Mouse (Mus musculus) CH12.LX (cell line): ENCODE results near the gene Xrcc4. TPM values are rescaled to one million over a fixed set of nuclear protein-coding genes. Genes with fewer than 3 reads are reported as not detected.

Experiments used
- DNase-seq: peaks from one replicate; pipeline ENCODE4 v3.0.0-alpha.2; 2013; ENCODE audit errors: extremely low read depth
- H3K27ac ChIP-seq: 2 replicates; pipeline ENCODE4 v1.5.1; 2012; ENCODE audit warnings: low read depth, mild to moderate bottlenecking, control low read depth, moderate library complexity; ENCODE audit not compliant: insufficient read depth
- H3K27me3 ChIP-seq: replicated peaks from 2 replicates; pipeline ENCODE3; 2012; ENCODE audit warnings: inconsistent platforms
- H3K36me3 ChIP-seq, 2 experiments: replicated peaks in 1 of 2; 2 replicates each; pipeline versions ENCODE3 to v1.6.1; 2012; ENCODE audit warnings: inconsistent platforms in 1 of 2, low read length in 1 of 2, mild to moderate bottlenecking in 1 of 2, mixed read lengths in 1 of 2, moderate library complexity in 1 of 2; ENCODE audit not compliant: control insufficient read depth in 1 of 2, insufficient read depth in 1 of 2
- H3K4me1 ChIP-seq, 2 experiments: 2 replicates each; pipeline ENCODE4 v1.6.1; 2012; ENCODE audit warnings: inconsistent platforms in 1 of 2, moderate library complexity in 1 of 2; ENCODE audit not compliant: insufficient read depth in 2 of 2, control insufficient read depth in 1 of 2
- H3K4me2 ChIP-seq: 2 replicates; pipeline ENCODE4 v1.6.1; 2012; ENCODE audit warnings: low read depth, mild to moderate bottlenecking, control low read depth; ENCODE audit not compliant: poor library complexity, insufficient read depth, severe bottlenecking
- H3K4me3 ChIP-seq, 3 experiments: fragments of 150-350 bp in 1 of 3; sonication (generic) in 1 of 3; replicated peaks in 1 of 3; 2 replicates each; pipeline versions ENCODE3 to v1.5.1; 2011 to 2012; ENCODE audit warnings: low read depth in 2 of 3, low read length in 2 of 3, mild to moderate bottlenecking in 2 of 3, moderate library complexity in 2 of 3, control low read depth in 1 of 3, improper control_type of control experiment in 1 of 3, inconsistent platforms in 1 of 3, mixed read lengths in 1 of 3; ENCODE audit not compliant: poor library complexity in 1 of 3
- H3K79me2 ChIP-seq: replicated peaks from 2 replicates; pipeline ENCODE4 v1.6.1; 2012; ENCODE audit warnings: mild to moderate bottlenecking, moderate library complexity; ENCODE audit not compliant: control insufficient read depth, poor library complexity, insufficient read depth, severe bottlenecking; ENCODE audit errors: extremely low read depth
- H3K9ac ChIP-seq: 2 replicates; pipeline ENCODE4 v1.6.1; 2012; ENCODE audit warnings: low read depth, mild to moderate bottlenecking, control low read depth, moderate library complexity; ENCODE audit not compliant: insufficient read depth
- H3K9me3 ChIP-seq: replicated peaks from 2 replicates; pipeline ENCODE3; 2012; ENCODE audit warnings: low read length, inconsistent platforms, mixed read lengths
- CHD2 ChIP-seq: IDR thresholded peaks from 2 replicates; pipeline ENCODE4 v1.6.1; 2011; ENCODE audit warnings: low read length, improper control_type of control experiment
- E2F4 ChIP-seq: IDR thresholded peaks from 2 replicates; pipeline ENCODE4 v1.6.1; 2011; ENCODE audit warnings: low read depth, low read length, improper control_type of control experiment; ENCODE audit not compliant: insufficient replicate concordance
- ELF1 ChIP-seq: IDR thresholded peaks from 2 replicates; pipeline ENCODE4 v1.6.1; 2014; ENCODE audit warnings: low read depth, mild to moderate bottlenecking, inconsistent platforms, low read length, improper control_type of control experiment
- EP300 ChIP-seq: IDR thresholded peaks from 2 replicates; pipeline ENCODE4 v1.6.1; 2011; ENCODE audit warnings: low read length, improper control_type of control experiment
- ETS1 ChIP-seq: conservative IDR thresholded peaks from 2 replicates; pipeline ENCODE4 v1.6.1; 2012; ENCODE audit warnings: low read depth, mild to moderate bottlenecking, inconsistent platforms, low read length, improper control_type of control experiment, moderate library complexity
- GABPA ChIP-seq: IDR thresholded peaks from 2 replicates; pipeline ENCODE4 v1.6.1; 2012; ENCODE audit warnings: low read depth, low read length, improper control_type of control experiment, inconsistent platforms; ENCODE audit not compliant: insufficient replicate concordance
- HCFC1 ChIP-seq: IDR thresholded peaks from 2 replicates; pipeline ENCODE4 v1.6.1; 2012; ENCODE audit warnings: low read depth, mild to moderate bottlenecking, inconsistent platforms, low read length, improper control_type of control experiment
- MAX ChIP-seq: IDR thresholded peaks from 2 replicates; pipeline ENCODE4 v1.6.1; 2011; ENCODE audit warnings: low read length, improper control_type of control experiment
- MXI1 ChIP-seq: IDR thresholded peaks from 2 replicates; pipeline ENCODE4 v1.6.1; 2011; ENCODE audit warnings: mild to moderate bottlenecking, low read depth, low read length, improper control_type of control experiment
- NELFE ChIP-seq: IDR thresholded peaks from 2 replicates; pipeline ENCODE4 v1.6.1; 2011; ENCODE audit warnings: low read depth, low read length, improper control_type of control experiment
- POLR2A ChIP-seq: IDR thresholded peaks from 2 replicates; pipeline ENCODE4 v1.6.1; 2011; ENCODE audit warnings: low read depth, mild to moderate bottlenecking, improper control_type of control experiment, low read length
- RAD21 ChIP-seq: IDR thresholded peaks from 2 replicates; pipeline ENCODE4 v1.6.1; 2011; ENCODE audit warnings: low read depth, mild to moderate bottlenecking, low read length, improper control_type of control experiment, moderate library complexity
- SIN3A ChIP-seq: IDR thresholded peaks from 2 replicates; pipeline ENCODE4 v1.6.1; 2012; ENCODE audit warnings: low read length, improper control_type of control experiment, inconsistent platforms
- SMC3 ChIP-seq: IDR thresholded peaks from 2 replicates; pipeline ENCODE4 v1.6.1; 2011; ENCODE audit warnings: low read depth, low read length, improper control_type of control experiment
- TCF12 ChIP-seq: IDR thresholded peaks from 2 replicates; pipeline ENCODE4 v1.6.1; 2014; ENCODE audit warnings: low read depth, mild to moderate bottlenecking, inconsistent platforms, low read length, improper control_type of control experiment
- UBTF ChIP-seq: IDR thresholded peaks from 2 replicates; pipeline ENCODE4 v1.6.1; 2012; ENCODE audit warnings: low read depth, mild to moderate bottlenecking, inconsistent platforms, low read length, improper control_type of control experiment, moderate library complexity
- USF1 ChIP-seq: IDR thresholded peaks from 2 replicates; pipeline ENCODE4 v1.6.1; 2014; ENCODE audit warnings: low read depth, mild to moderate bottlenecking, inconsistent platforms, low read length, improper control_type of control experiment
- USF2 ChIP-seq: conservative IDR thresholded peaks from 2 replicates; pipeline ENCODE4 v1.6.1; 2011; ENCODE audit warnings: low read depth, low read length, improper control_type of control experiment
- ZC3H11A ChIP-seq: IDR thresholded peaks from 2 replicates; pipeline ENCODE4 v1.6.1; 2012; ENCODE audit warnings: low read depth, mild to moderate bottlenecking, inconsistent platforms, low read length, improper control_type of control experiment
- ZKSCAN1 ChIP-seq: IDR thresholded peaks from 2 replicates; pipeline ENCODE4 v1.6.1; 2012; ENCODE audit warnings: low read depth, inconsistent platforms, low read length, improper control_type of control experiment, borderline replicate concordance
- ZMIZ1 ChIP-seq: IDR thresholded peaks from 2 replicates; pipeline ENCODE4 v1.6.1; 2012; ENCODE audit warnings: low read depth, mild to moderate bottlenecking, inconsistent platforms, low read length, improper control_type of control experiment
- ZNF384 ChIP-seq: IDR thresholded peaks from 2 replicates; pipeline ENCODE4 v1.6.1; 2012; ENCODE audit warnings: low read depth, low read length, improper control_type of control experiment, inconsistent platforms
- dilution Hi-C: fragments of 300-500 bp; cut with MboI; formaldehyde crosslinking; loops from 2 replicates; pipeline ENCODE4 v1.14.3; 2020; ENCODE audit warnings: low sequenced_read_pairs; ENCODE audit not compliant: extremely low pct_unique_long_range_greater_than_20kb, extremely low pct_ligation_motif_present
- in situ Hi-C: fragments of 300-500 bp; cut with MboI; formaldehyde crosslinking; loops from 3 replicates; pipeline ENCODE4 v1.14.3; 2019; ENCODE audit warnings: low sequenced_read_pairs, low pct_ligation_motif_present, low pct_unique_long_range_greater_than_20kb, mixed read lengths
- polyA plus RNA-seq: library from polyadenylated mRNA; unstranded; fragments of >175 nt; gene quantifications from 2 replicates; pipeline ENCODE4 v1.2.1, GENCODE M21; 2012; ENCODE audit warnings: low read depth; ENCODE audit not compliant: insufficient read length
- total RNA-seq, 2 experiments: library from RNA; depleted of rRNA; stranded (reverse); fragments of 300-350 nt in 1 of 2; fragments of >200 nt in 1 of 2; gene quantifications; 2 replicates each; pipeline ENCODE4 v1.2.3; 2012 to 2014

Xrcc4 gene
- total and polyA plus RNA-seq, 3 experiments, result 6.2 to 19.6 (median 10.0) TPM

- H3K9ac ChIP-seq, result no peak overlapping the region
- no peak overlapping the region for H3K27ac ChIP-seq
- no peaks in the 10 kb centered on the region for H3K4me1 ChIP-seq
- H3K4me2 ChIP-seq, result no peak overlapping the region
- H3K27me3 ChIP-seq, result no peaks in the 10 kb centered on the region
- DNase-seq, result no peak
- no peak overlapping the region for H3K4me3 ChIP-seq
- no peaks in the 10 kb centered on the region for H3K9me3 ChIP-seq
- TF ChIP-seq USF1 (no peak), NELFE (no peak), ZKSCAN1 (no peak), ZMIZ1 (no peak), USF2 (no peak), GABPA (no peak), UBTF (no peak), CHD2 (no peak), SMC3 (no peak), RAD21 (no peak)
- in situ Hi-C loops (loop anchor here (25.0 kb wide), 1 partner anchor 271 kb away; no protein-coding TSS in a partner anchor), dilution Hi-C loops (no loop called here)
- H3K36me3 ChIP-seq, result no peaks in the 10 kb centered on the region
- no peaks in the 10 kb centered on the region for H3K79me2 ChIP-seq
Observed at GRCm38 (mm10) chr13:89791475-89791874, 297.9 kb downstream of the Xrcc4 start.

- Histone ChIP-seq H3K4me3 (no peak overlapping the region), H3K9me3 (no peaks in the 10 kb centered on the region), H3K27me3 (no peaks in the 10 kb centered on the region), H3K79me2 (no peaks in the 10 kb centered on the region), H3K4me2 (no peak overlapping the region), H3K9ac (no peak overlapping the region), H3K27ac (no peak overlapping the region), H3K36me3 (no peaks in the 10 kb centered on the region), H3K4me1 (peaks cover 0 to 5% of the 10 kb centered on the region in 2 experiments; a peak in 1 of 4 replicates)
- dilution Hi-C loops, result no loop called here
- DNase-seq, result no peak
- in situ Hi-C loops, result loop anchor here (25.0 kb wide), 1 partner anchor 279 kb away; no protein-coding TSS in a partner anchor
- no peak for TF ChIP-seq NELFE
- no peak for TF ChIP-seq MXI1
- no peak for TF ChIP-seq SIN3A
- TF ChIP-seq GABPA, result no peak
- TF ChIP-seq EP300, result no peak
- TF ChIP-seq ELF1, result no peak
- no peak for TF ChIP-seq TCF12
- TF ChIP-seq HCFC1, result no peak
- no peak for TF ChIP-seq SMC3
- no peak for TF ChIP-seq MAX
- no peak for TF ChIP-seq ZC3H11A
- no peak for TF ChIP-seq ETS1
- no peak for TF ChIP-seq ZNF384
- TF ChIP-seq POLR2A, result no peak
- TF ChIP-seq E2F4, result no peak
- no peak for TF ChIP-seq ZKSCAN1
- no peak for TF ChIP-seq RAD21
- TF ChIP-seq USF2, result no peak
Observed at GRCm38 (mm10) chr13:89782886-89783285, 306.5 kb downstream of the Xrcc4 start.
